Mouse (Mus musculus) limb, embryonic 10.5 days (tissue): ENCODE results near the gene Cpxm1. TPM values are rescaled to one million over a fixed set of nuclear protein-coding genes. Genes with fewer than 3 reads are reported as not detected.
"Not testable (repeated sequence)": the region's sequence is repeated elsewhere in the genome, so short reads cannot be mapped to it uniquely, and the experiment has no call there.

ENCODE experiments used
- DNase-seq: peaks from one replicate; pipeline ENCODE4 v3.0.0-alpha.2; 2017; ENCODE audit warnings: low spot score
- H3K27ac ChIP-seq: fragments of 300-500 bp; sonication (generic); 2 replicates; pipeline ENCODE4 v1.5.1; 2016; ENCODE audit warnings: mild to moderate bottlenecking
- H3K27me3 ChIP-seq: fragments of 300-500 bp; sonication (generic); 2 replicates; pipeline ENCODE4 v1.6.1; 2016; ENCODE audit warnings: low read depth, mild to moderate bottlenecking; ENCODE audit not compliant: poor library complexity, severe bottlenecking
- H3K36me3 ChIP-seq: fragments of 300-500 bp; sonication (generic); 2 replicates; pipeline ENCODE4 v1.6.1; 2016; ENCODE audit warnings: mild to moderate bottlenecking, moderate library complexity
- H3K4me1 ChIP-seq: fragments of 300-500 bp; sonication (generic); 2 replicates; pipeline ENCODE4 v1.6.1; 2016
- H3K4me3 ChIP-seq: fragments of 300-500 bp; sonication (generic); 2 replicates; pipeline ENCODE4 v1.5.1; 2016; ENCODE audit warnings: mild to moderate bottlenecking, moderate library complexity
- H3K9me3 ChIP-seq: fragments of 300-500 bp; sonication (generic); replicated peaks from 2 replicates; pipeline ENCODE4 v1.6.1; 2016; ENCODE audit warnings: mild to moderate bottlenecking
- WGBS: fragments of 180-500 bp; shearing (Covaris S2); methylation state at CpG from one replicate; pipeline ENCODE4 v1.1.7; 2016; 5-methylcytosine and 5-hydroxymethylcytosine counted together
- polyA plus RNA-seq: library from polyadenylated mRNA; unstranded; fragments of >200 nt; fragmentation: Nextera tagmentation; extraction: Ambion mirVana; gene quantifications from 2 replicates; pipeline ENCODE4 v1.2.1, GENCODE M21; 2016

The Cpxm1 gene
- polyA plus RNA-seq, 1 experiment from 2014 or later, result 75.4 TPM

DNA sequence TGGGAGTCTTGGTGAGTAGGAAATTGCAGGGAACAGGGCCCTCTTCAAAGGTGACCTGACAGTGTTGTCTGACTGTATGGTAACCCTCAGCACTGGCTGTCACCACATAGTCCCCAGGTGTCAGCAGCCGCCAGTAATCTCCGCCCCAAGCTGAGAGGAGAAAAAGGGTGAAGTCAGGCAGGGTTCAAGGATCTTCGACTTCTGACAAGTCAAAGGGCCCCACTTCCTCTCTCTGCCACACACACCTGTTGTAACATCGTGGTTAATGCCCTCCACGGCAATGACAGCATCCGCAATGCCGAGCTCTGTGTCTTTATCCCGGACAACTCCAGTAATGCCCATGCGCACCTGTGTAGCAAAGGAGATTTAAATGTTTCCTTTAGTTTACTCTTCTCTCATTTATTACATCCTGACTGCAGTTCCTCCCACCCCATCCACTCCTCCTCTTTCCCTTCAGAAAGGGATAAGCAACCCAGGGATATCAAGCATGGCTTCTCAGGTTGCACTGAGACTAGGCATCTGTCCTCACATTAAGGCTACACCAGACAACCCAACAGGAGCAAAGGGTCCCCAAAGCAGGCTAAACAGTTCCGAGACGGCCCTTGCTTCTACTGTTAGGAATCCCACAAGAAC lies 6.3 kb downstream of the Cpxm1 start:
- peaks cover 58% of the 10 kb centered on the region for H3K36me3 ChIP-seq
- no peak overlapping the region for H3K4me3 ChIP-seq
- H3K4me1 ChIP-seq, result peaks cover 3% of the 10 kb centered on the region
- DNase-seq, result no peak
- no peaks in the 10 kb centered on the region for H3K9me3 ChIP-seq
- H3K27me3 ChIP-seq, result no peaks in the 10 kb centered on the region
- WGBS, result 86% methylated on average over 11 of the region's 11 CpGs
- no peak overlapping the region for H3K27ac ChIP-seq

GRCm38 (mm10) chr2:130388796-130389195 lies 8.6 kb downstream of the Cpxm1 start:
- peaks cover 35% of the 10 kb centered on the region for H3K36me3 ChIP-seq
- no peak overlapping the region for H3K4me3 ChIP-seq
- no peak overlapping the region for H3K27ac ChIP-seq
- WGBS, result 87% methylated on average over 2 of the region's 2 CpGs
- no peaks in the 10 kb centered on the region for H3K9me3 ChIP-seq
- no peaks in the 10 kb centered on the region for H3K4me1 ChIP-seq
- no peak for DNase-seq
- H3K27me3 ChIP-seq, result no peaks in the 10 kb centered on the region

DNA sequence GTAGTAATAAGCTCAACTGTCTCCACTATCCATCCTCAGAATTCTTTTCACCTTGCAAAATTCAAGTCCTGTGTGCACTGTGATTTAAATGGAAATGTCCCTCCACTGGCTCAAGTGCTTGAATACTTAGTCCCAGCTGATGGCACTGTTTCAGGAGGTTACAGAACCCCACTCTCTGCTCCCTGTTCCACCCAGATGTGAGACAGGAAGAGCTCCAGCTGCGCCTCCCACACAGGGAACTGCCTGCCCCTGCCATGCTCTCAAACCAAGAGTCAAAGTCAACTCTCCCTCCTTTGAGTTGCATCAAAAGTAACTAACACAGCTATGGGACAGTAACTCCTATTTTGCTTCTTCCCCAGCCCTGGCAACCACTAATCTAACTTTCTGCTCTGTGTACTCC lies 11.2 kb downstream of the Cpxm1 start:
- Histone ChIP-seq H3K36me3 (peaks cover 12% of the 10 kb centered on the region), H3K9me3 (no peaks in the 10 kb centered on the region), H3K27ac (no peak overlapping the region), H3K4me3 (no peak overlapping the region), H3K4me1 (0 out of 2 replicates have a peak, but pooled peaks cover 4% of the 10 kb centered on the region), H3K27me3 (no peaks in the 10 kb centered on the region)
- 74% methylated on average over 1 of the region's 1 CpGs for WGBS
- no peak for DNase-seq

DNA sequence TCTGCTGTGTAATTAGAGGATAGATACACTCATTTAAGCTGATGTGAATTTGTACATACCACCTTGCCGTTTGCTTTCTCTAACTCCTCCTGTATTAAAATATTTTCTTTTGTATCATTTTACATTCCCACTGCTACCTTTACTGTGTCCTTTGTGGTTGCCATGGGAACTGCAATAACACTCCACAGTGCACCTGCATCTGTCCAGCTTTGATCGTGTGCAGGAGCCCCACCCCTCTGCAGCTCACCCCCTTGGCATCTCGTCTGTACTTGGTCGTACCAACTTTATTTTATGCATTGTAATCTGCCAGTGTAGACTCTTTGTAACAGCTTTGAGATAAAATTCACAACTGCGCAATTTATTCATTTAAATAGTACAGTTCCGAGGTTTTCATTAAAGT lies 13.5 kb downstream of the Cpxm1 start:
- WGBS, result 81% methylated on average over 6 of the region's 6 CpGs
- Histone ChIP-seq H3K36me3 (no peaks in the 10 kb centered on the region), H3K27me3 (no peaks in the 10 kb centered on the region), H3K9me3 (no peaks in the 10 kb centered on the region), H3K27ac (no peak overlapping the region), H3K4me3 (no peak overlapping the region), H3K4me1 (0 out of 2 replicates have a peak, but pooled peaks cover 4% of the 10 kb centered on the region)
- DNase-seq, result no peak

DNA sequence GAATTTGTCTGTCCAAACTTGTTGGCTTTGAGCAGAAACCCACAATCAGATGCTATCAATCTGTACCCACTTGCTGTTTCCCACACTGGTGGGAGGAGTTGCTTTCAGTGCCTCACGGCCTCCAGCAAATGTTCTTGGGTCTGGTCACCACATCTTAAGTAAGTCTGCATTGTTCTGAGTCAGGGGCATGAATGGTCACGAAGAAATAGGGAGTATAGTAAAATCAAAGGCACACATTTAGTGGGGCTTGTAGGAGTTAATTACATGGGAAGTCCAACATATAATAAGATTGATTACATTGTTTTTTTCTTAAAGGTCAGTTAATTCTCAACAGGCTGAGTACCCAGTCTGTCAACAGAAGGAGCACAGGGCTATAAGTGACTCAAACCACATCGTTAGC lies 14.2 kb downstream of the Cpxm1 start:
- H3K36me3 ChIP-seq, result no peaks in the 10 kb centered on the region
- DNase-seq, result no peak
- no peak overlapping the region for H3K27ac ChIP-seq
- H3K27me3 ChIP-seq, result no peaks in the 10 kb centered on the region
- H3K9me3 ChIP-seq, result no peaks in the 10 kb centered on the region
- H3K4me1 ChIP-seq, result 0 out of 2 replicates have a peak, but pooled peaks cover 4% of the 10 kb centered on the region
- 58% methylated on average over 3 of the region's 3 CpGs for WGBS
- H3K4me3 ChIP-seq, result no peak overlapping the region

DNA sequence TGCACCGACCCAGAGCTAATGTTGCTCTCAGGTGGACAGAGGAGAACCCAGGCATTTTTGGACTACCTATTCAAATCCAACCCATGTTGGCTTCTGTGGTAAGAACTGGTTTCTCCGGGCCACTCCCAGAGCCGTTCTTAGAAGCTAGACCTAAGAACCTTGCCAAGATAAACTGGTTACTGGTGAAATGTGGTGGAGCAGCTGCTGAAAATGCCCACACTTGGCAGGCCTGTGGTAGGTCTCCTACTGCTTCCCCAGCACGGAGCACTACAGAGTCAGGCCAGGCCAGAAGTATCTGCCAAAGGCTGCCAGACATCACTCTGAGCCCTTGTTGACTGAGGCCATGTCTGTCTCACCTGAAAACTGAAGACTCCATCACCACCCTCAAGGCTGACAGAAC lies 22.4 kb downstream of the Cpxm1 start:
- DNase-seq, result no peak

GRCm38 (mm10) chr2:130373026-130373425 lies 24.3 kb downstream of the Cpxm1 start:
- not testable (repeated sequence) for H3K36me3 ChIP-seq, H3K9me3 ChIP-seq, H3K4me1 ChIP-seq, H3K27ac ChIP-seq, H3K27me3 ChIP-seq, DNase-seq, H3K4me3 ChIP-seq
- WGBS, result 61% methylated on average over 1 of the region's 1 CpGs

More for the DNA sequence above, 22.4 kb downstream of the Cpxm1 start:
- WGBS, result 90% methylated on average over 4 of the region's 4 CpGs
- no peak overlapping the region for H3K27ac ChIP-seq
- H3K27me3 ChIP-seq, result 0 out of 2 replicates have a peak, but pooled peaks cover 5% of the 10 kb centered on the region
- H3K4me1 ChIP-seq, result no peaks in the 10 kb centered on the region
- H3K4me3 ChIP-seq, result no peak overlapping the region
- no peaks in the 10 kb centered on the region for H3K36me3 ChIP-seq
- H3K9me3 ChIP-seq, result no peaks in the 10 kb centered on the region

GRCm38 (mm10) chr2:130367386-130367785 lies 30.0 kb downstream of the Cpxm1 start:
- no peak for DNase-seq
- Histone ChIP-seq H3K36me3 (no peaks in the 10 kb centered on the region), H3K4me1 (peaks cover 12% of the 10 kb centered on the region), H3K27ac (no peak overlapping the region), H3K4me3 (no peak overlapping the region), H3K9me3 (no peaks in the 10 kb centered on the region), H3K27me3 (peaks cover 53% of the 10 kb centered on the region)
- 67% methylated on average over 4 of the region's 4 CpGs for WGBS

DNA sequence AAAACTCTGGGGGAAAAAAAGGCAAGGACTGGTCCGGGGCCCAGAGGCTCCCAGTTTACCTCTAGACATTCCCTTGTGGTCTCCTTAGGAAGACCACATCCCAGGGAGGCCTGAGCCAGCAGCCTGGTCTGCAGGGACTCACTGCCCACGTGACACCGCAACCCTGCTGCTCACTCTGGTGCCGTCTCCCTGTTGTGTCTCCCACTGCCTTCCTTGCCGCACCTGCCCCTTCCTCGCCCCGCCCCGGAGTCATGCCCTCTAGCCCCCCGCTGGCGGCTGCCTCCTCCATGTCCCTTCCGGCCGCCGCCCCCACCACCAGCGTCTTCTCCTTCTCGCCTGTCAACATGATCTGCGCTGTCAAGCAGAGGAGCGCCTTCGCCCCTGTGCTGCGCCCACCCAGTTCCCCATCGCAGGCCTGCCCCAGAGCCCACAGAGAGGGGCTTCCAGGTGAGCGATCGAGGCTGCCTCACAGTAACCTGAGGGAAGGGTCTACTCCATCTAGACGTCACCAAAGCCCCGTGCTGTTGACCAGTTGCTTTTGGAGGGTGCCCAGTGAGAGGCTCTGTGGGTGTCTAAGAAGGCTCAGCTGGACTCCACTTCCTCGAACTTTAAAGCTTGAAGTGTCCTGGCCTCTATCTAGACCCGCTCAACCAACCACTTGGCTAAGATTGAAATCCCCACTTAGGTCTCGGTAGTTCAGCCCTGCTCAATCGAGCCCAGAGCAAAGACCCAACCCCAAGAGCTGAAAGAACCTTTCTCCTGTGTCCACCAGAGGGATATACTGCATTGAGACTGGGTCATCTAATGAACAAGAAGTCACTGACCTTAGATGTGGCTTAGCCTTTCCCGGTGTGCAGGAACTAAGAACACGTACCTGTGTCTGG lies 31.9 kb downstream of the Cpxm1 start:
- WGBS, result 7% methylated on average over 29 of the region's 30 CpGs
- H3K27me3 ChIP-seq, result peaks cover 73% of the 10 kb centered on the region
- peak overlapping the region; percentile 58 for H3K4me3 ChIP-seq
- H3K4me1 ChIP-seq, result peaks cover 20% of the 10 kb centered on the region
- no peak overlapping the region for H3K27ac ChIP-seq
- no peaks in the 10 kb centered on the region for H3K9me3 ChIP-seq
- H3K36me3 ChIP-seq, result no peaks in the 10 kb centered on the region
- DNase-seq, result peak; percentile 40

DNA sequence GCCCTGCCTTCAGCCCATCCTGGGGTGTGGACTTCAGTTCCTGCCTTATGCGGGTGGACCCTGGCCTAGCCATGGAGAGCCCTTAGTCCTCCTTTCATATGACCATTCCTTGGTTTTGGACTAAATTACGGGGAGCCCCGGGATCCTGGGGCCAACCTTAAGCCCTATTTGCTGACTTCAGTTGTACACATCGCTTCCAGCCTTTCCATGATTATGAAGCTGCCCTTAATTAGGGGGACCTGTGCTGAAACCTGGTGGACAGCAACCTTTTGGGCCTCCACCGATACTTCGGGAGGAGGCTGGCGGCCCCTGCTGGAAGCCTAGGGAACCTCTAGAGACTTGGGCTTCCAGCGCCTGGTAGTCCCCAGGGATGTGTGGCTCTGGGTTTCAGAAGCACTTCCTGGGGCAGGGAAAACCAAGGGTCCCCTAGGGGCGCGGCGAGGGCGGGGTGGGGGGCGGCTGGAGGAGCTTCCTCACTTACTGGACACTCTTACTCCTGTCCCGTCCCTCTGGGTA lies 34.8 kb downstream of the Cpxm1 start:
- H3K27me3 ChIP-seq, result peaks cover 96% of the 10 kb centered on the region
- H3K27ac ChIP-seq, result no peak overlapping the region
- no peaks in the 10 kb centered on the region for H3K36me3 ChIP-seq
- DNase-seq, result peak; percentile 77
- 3% methylated on average over 14 of the region's 14 CpGs for WGBS
- H3K4me3 ChIP-seq, result peak overlapping the region; percentile 10
- H3K4me1 ChIP-seq, result peaks cover 20% of the 10 kb centered on the region
- no peaks in the 10 kb centered on the region for H3K9me3 ChIP-seq

- peaks cover 12% of the 10 kb centered on the region; the same call in 1 of the 2 replicates for H3K4me1 ChIP-seq
- no peaks in the 10 kb centered on the region for H3K36me3 ChIP-seq
- no peak for DNase-seq
- H3K27ac ChIP-seq, result no peak overlapping the region
- H3K27me3 ChIP-seq, result peaks cover 72% of the 10 kb centered on the region
- H3K4me3 ChIP-seq, result no peak overlapping the region
- WGBS, result 8% methylated on average over 5 of the region's 5 CpGs
- no peaks in the 10 kb centered on the region for H3K9me3 ChIP-seq
Observed at GRCm38 (mm10) chr2:130358852-130359251, 38.5 kb downstream of the Cpxm1 start.

DNA sequence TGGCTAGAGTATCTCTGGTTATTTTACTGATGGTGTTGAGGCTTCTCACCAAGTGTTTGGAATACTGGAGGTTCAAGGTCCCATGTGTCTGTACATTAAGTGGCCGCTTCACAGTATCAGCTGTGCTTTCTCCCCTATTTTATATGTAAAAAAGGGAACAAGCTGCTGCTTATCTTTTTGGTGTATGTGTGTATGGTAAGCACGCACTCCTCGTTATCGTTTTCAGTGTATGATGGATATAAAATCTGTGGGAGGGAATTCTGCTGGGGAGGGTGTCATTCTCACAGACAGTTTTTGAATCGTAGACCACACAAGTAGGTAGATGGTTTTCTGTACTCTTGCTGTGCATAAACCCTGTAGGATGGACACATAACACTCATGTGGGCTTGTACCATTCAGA lies 39.8 kb downstream of the Cpxm1 start:
- Histone ChIP-seq H3K4me3 (no peak overlapping the region), H3K27me3 (peaks cover 59% of the 10 kb centered on the region), H3K4me1 (peaks cover 10% of the 10 kb centered on the region; the same call in 1 of the 2 replicates), H3K27ac (no peak overlapping the region), H3K36me3 (no peaks in the 10 kb centered on the region), H3K9me3 (no peaks in the 10 kb centered on the region)
- DNase-seq, result no peak
- WGBS, result 95% methylated on average over 5 of the region's 5 CpGs

- Histone ChIP-seq H3K27me3 (peaks cover 22% of the 10 kb centered on the region), H3K4me3 (no peak overlapping the region), H3K36me3 (no peaks in the 10 kb centered on the region), H3K9me3 (no peaks in the 10 kb centered on the region), H3K27ac (no peak overlapping the region), H3K4me1 (no peaks in the 10 kb centered on the region)
- no peak for DNase-seq
- 73% methylated on average over 3 of the region's 3 CpGs for WGBS
Observed at GRCm38 (mm10) chr2:130353889-130354288, 43.5 kb downstream of the Cpxm1 start.
